Mouse (Mus musculus) MN1 (cell line): ENCODE results near the gene Ak1.

Experiments
- DNase-seq: peaks from one replicate; pipeline ENCODE4 v3.0.0-alpha.2; 2016; ENCODE audit warnings: low spot score

Ak1 gene

GRCm38 (mm10) chr2:32621517-32621859 lies at the start of gene Ak1:
Ak1 (plus strand) TSS chr2:32621758.
- no peak for DNase-seq

- peak; percentile 77 for DNase-seq
These were observed 49.4 kb upstream of the Ak1 start for GRCm38 (mm10) chr2:32572196-32572595.

DNA sequence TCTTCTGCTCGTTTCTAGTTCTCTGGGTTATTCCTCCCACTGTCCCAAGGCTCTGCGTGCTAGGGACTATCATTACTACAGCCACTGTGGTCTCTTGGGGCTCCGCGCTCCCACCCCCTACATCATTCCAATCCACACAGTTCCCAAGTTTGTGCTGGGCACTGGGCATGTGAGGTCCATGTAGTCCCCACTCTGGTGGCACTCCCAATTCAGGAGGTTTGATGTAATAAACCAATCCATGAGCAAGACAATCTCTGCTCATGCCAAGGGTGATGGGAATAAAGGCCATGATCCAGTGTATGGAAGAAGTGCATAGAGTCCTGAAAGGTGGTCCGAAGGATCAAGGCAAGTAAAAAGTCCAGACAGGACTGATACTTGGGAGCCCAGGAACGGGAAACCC lies 47.1 kb upstream of the Ak1 start, which contains the start of gene Pip5kl1:
TSS of gene Pip5kl1 (plus strand) at position 301 of the 400 bp plus-strand sequence.
- DNase-seq: no peak

DNA sequence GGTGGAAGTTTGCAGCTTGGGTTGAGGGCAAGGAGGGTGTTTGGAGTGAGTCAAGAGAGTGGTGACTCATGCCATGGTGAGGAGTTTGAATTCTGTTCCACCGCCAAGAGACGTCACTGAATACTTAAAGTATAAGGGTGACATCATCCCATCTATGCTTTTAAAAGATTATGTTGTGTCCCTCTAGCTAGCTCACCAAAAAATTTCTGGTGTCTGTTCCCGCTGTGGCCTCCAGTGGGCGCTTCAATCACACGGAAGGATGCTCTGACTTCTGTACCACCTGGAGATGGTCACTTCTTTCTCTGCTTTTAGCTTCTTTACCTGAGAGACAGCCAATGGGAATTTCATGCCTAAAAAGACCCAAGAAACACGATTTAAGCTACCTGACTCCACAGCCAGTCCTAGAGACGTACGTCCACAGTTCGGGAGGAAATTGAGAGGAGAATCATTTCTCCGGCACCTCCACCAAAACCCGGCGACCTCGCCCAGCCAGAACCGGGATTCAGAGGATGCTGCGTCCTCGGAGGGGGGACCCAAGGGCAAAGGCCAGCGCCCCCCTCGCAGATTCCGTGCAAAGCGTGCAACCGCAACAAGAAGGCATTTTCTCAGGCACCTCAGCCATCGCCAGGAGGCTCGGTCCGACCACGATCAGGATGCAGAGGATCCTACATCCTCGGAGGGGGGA lies 46.5 kb upstream of the Ak1 start:
- DNase-seq: peak; percentile 86

- peak; percentile 79 for DNase-seq
These were observed 45.9 kb upstream of the Ak1 start, which contains the start of gene 9430097D07Rik for GRCm38 (mm10) chr2:32575586-32576160. 9430097D07Rik (minus strand) TSS chr2:32575684.

DNA sequence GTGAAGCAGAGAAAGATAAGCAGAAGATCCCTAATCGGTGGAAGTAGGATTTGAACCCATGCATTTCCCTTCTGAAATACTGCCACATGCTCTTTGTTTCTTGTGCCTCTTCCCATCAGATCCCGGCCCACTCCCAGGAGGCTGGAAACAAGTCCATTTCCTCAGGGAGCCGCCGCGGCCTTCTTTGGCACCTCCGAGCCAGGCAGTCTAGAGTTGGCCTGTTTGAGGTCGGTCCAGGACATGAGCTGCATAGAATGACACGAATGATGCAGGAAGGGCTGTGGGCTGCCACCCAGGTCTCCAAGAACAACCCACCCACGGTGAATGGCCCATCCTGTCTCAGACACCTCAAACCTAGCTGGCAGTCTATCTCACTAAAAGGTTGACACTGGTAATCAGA lies 45.0 kb upstream of the Ak1 start:
- DNase-seq: no peak

DNA sequence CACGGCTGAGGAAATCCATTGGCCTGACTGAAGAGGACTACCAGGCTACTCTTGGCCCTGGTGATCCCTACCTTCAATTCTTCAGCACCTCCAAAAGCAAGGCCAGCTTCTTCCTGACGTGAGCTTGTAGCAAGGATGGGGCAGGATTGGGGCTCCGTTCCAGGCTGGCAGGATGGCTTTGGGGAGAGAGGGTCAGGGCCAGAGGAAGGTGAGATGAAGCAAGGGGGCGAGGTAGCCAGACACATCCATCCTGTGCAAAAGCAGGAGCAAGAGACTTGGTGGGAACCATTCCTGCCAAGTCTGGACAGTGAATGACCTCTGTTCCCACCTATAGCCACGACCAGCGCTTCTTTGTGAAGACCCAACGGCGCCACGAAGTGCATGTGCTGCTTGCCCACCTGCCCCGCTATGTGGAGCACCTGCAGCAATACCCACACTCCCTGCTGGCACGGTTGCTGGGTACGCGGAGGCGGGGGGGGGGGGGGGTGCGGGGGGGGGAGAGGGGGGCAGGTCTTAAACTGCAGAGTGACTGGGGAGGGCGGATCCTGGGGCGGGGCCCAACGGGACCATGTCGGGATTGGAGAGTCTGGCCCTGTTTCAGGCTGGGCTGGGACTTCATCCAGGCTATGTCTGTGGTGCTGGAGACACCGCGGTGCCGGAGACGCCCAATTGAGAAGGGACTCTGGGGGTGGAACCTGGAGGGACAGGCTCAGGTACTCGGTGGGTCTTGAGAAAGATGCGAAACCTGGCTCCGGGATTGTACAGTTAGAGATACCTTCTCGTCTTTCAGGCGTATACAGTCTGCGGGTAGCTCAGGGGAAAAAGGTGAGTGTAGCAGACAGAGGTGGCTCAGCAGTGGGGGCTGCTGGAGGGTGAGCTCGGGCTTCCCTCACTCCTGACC lies 43.2 kb upstream of the Ak1 start:
- no peak for DNase-seq

DNA sequence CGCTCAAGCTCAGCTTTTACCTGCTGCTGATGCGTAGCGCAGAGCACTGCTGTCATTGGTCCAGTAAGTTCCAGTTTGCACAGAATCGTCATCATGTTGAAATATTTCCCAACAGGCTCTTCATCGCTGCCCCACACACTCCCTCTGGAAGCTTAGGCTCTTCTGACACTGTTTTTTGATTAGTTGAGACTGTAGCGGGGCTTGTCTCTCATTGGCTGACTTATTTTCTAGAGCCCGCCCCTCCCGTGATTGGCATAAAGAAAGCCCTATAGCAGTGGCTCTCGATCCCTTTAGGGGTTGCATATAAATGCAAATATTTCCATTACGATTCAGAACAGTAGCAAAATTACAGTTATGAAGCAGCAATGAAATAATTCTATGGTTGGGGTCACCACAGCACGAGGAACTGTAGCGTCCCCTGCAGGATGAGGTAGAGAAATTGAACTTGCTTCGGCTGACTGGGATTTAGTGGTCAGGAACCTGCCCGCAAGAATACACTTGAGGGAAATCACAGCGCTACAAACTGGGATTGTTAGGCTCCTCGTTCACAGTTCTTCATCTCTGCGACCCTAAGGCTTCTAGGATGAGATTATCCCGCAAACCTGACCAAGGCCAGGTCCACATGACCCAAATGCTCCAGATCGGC lies 40.0 kb upstream of the Ak1 start:
- no peak for DNase-seq

- peak; percentile 90 for DNase-seq
These were observed 38.4 kb upstream of the Ak1 start for GRCm38 (mm10) chr2:32582830-32583799.

DNA sequence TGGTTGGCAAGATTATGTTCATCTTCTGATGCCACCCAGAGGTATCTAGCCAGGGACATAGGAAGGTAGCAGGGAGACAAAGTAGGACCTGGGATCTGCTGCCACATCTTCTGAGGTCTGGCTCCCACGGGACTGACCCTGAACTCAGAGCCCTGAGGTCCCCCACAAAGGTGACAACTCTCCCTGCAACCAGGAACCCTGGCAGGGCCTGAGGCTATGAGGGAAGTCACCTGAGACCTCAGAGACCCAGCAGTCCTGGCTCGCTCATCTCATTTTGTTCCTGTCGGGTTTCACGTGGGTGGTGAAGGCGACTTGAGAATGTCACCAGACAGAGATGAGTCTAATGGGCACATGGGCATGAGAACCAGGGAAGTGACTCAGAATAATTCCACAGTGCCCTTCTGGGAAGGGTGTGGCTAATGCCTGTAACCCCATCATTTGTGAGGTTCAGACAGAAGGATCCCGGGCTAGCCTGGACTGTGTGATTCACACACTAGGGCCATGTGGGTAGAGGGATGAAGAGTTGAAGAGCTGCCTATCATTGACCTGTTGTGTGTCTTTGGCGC lies 36.3 kb upstream of the Ak1 start:
- DNase-seq: no peak

DNA sequence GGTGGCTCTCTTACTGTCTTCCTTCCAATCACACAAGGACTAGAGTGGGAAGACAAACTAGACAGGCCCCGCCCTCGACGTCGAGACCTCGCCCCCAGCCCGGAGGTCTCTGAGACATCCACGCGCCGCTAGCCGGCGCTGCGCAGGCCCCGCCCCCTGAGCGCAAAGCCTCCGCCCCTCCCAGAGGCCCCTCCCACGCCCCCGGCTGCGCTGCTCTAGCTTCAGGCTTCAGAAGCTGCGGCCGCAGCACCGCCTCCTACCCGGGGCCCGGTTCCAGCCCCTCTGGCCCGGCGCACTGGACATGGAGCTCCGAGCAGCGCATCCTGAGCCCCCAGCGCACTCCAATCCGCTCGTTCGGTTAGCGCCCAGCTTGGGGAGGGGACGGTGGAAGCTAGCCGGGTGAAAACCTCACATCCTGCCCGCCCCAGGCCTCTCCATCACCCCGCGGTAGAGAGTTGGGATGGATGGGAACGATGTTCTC lies 34.6 kb upstream of the Ak1 start, which contains the start of gene St6galnac4:
TSS of gene St6galnac4 (plus strand) at position 225 of the 481 bp plus-strand sequence.
- peak; percentile 95 for DNase-seq

DNA sequence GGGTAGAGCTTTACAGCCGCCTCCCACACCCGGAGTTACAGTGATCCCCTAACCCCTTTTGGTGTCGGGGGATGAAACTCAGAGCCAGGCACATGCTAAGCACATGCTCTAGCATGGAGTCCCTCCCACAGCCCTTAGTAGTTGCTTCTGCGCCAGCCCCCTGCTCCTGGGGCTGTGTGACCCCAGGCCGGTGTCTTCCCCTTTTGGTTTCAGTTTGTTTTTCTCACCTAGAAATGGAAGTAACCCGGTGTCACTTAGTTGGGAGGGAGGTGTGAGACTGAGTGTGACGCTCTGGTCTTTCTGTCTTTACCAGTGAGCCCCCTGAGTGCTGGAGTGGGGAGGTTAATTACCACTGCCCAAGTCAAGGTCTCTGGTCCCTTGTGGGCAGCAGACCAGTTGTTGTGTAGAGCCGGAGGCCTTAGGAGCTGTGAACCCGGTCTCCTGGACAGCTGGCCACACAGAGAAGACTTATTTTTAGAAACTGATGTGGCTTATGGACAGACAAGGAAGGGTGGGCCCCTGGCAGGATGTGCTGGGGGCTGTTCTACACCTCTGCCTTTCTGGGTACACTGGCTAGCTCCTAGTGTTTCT lies 33.7 kb upstream of the Ak1 start:
- DNase-seq: peak; percentile 58

DNA sequence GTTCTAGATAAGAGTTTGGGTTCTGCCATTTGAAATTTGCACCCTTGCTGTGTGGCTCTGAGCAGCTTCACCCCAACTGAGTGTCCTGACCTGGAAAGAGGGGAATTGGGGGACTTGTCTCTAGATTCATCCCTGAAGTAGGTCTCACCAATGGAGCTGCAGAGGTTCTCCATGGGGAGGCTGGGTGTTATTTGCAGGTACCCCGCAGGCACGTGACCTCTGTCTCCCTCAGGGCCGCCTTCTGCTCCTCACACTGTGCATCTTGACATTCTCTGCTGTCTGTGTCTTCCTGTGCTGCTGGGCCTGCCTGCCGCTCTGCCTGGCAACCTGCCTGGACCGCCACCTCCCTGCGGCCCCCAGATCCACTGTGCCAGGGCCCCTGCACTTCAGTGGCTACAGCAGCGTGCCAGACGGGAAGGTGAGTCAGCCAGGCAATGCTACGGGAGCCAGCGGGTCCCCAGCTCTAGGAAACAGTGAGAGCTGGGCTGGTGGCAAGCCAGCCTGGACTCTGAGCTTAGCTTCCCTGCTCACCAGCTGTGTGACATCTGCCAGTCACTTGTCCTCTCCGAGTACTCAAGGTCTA lies 32.3 kb upstream of the Ak1 start:
- DNase-seq: peak; percentile 88

DNA sequence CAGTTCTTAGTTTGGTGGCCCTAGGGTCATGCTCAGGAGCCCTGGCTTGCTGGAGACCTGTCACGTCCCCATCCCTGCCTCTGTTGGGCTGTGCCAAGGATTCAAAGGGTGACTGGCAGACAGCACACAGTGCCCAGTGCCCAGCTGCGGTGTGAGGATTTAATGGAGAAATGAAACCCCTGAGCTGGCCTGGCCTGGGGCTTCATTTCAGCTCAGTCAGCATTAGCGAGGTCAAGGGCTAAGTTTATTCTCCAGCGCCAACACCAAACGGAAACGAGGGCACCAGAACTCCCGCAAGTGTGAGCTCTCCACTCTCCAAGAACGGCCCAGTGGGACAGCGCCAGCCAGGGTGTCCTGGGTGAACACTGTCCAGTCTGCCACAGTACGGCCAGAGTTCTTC lies 31.3 kb upstream of the Ak1 start:
- DNase-seq: no peak

DNA sequence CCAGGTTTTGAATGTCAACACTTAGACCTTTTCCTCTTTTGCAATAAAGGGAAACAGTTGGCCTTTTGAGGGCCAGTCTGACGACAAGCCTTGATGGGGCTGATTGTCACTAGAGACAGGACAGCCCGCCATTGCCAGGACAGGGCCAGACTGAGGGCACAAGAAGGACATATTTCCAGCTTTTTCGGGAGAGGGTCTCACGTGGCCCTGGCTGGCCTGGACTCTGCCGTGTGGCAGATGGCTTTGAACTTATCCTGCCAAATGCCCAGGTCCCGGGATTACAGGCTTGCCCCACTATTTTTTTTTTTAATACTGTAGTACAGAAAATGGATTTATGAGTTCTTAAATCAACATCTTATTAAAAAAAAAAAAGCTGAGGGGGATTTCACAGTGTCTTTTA lies 30.3 kb upstream of the Ak1 start:
- DNase-seq: no peak

DNA sequence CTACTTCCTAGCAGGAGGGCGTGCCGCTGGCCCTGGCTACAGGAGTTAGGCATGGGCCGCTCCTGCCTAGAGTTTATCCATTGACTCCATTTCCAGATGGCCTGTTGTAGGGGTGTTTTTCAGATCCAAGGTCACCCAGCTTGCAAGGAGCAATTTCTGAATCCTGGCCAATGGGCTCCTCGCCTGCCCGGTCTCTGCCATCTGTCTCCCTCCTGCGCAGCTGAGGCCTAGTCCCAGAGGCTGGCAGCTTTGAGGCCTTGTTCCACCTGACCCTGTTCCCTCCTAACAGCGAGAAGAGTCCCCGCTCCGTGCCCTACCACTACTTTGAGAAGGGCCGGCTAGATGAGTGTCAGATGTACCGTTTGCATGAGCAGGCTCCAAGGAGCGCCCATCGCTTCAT lies 24.8 kb upstream of the Ak1 start:
- DNase-seq: no peak

GRCm38 (mm10) chr2:32597248-32597647 lies 24.3 kb upstream of the Ak1 start:
- DNase-seq: no peak

DNA sequence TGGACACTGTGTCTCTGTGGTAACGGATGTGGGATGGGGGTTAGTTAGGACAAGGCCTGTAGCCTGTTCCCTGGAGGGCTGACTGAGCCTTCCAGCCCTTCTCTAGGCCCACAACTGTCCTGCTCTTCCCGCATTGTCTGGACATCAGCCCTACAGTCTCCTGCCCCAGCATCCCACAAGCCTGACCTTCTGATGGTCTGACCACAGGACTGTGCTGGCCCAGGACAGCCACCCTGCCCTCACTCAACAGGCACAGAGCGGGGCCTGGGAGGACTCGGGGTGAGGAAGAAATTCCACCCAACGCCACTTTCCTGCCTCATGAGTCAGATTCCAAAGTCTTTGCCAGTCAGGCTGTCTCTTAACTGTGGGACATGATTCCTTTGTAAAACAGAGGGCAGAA lies 23.9 kb upstream of the Ak1 start:
- no peak for DNase-seq

DNA sequence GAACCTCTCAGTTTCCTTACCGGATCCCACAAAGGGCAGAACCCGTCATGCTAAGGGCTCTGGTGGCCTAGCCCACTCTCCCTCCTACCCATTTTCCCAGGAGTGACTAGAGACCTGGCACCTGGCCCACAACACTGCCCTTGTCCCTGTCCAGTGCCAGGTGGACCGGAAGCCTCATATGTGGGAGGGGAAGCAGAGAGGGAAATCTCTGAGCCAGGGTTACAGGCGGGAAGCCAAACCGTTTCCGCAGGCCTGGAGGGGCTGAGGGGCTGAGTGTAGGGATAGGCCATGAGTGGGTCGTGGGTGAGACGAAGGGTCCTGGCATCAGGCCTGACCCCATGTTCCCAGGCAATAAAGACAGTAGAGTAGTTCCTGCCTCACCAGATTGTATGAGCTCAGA lies 23.1 kb upstream of the Ak1 start:
- no peak for DNase-seq

GRCm38 (mm10) chr2:32599409-32599808 lies 22.1 kb upstream of the Ak1 start, which contains the start of gene St6galnac6:
St6galnac6 (plus strand) TSS chr2:32599709.
- DNase-seq: no peak
